Mouse (Mus musculus) neural tube, embryonic 12.5 days (tissue): ENCODE measurements at regions not wholly inside any gene's neighbourhood (a gene's known extent, or its start where the extent isn't known, plus 50 kb on each side); places are given as distances from the start of the nearest gene placed in this dataset.
"Not testable (repeated sequence)": the region's sequence is repeated elsewhere in the genome, so short reads cannot be mapped to it uniquely, and the experiment has no call there.

Experiments used
- ATAC-seq: fragments of 200-750 bp; cut with Nextera tagmentation; 2 replicates; pipeline ENCODE4 v1.8.0; 2017; ENCODE audit warnings: low read depth, mild to moderate bottlenecking, moderate TSS enrichment, moderate library complexity; ENCODE audit not compliant: low FRiP score
- H3K27ac ChIP-seq: fragments of 300-500 bp; sonication (generic); 2 replicates; pipeline ENCODE4 v1.5.1; 2016
- H3K27me3 ChIP-seq: fragments of 300-500 bp; sonication (generic); replicated peaks from 2 replicates; pipeline ENCODE4 v1.6.1; 2016; ENCODE audit warnings: mild to moderate bottlenecking
- H3K36me3 ChIP-seq: fragments of 300-500 bp; sonication (generic); 2 replicates; pipeline ENCODE4 v1.6.1; 2016; ENCODE audit warnings: mild to moderate bottlenecking
- H3K4me1 ChIP-seq: fragments of 300-500 bp; sonication (generic); 2 replicates; pipeline ENCODE4 v1.6.1; 2016
- H3K4me2 ChIP-seq: fragments of 300-500 bp; sonication (generic); replicated peaks from 2 replicates; pipeline ENCODE4 v1.6.1; 2016; ENCODE audit warnings: mild to moderate bottlenecking
- H3K4me3 ChIP-seq: fragments of 300-500 bp; sonication (generic); 2 replicates; pipeline ENCODE4 v1.5.1; 2016
- H3K9ac ChIP-seq: fragments of 300-500 bp; sonication (generic); 2 replicates; pipeline ENCODE4 v1.6.1; 2016; ENCODE audit warnings: mild to moderate bottlenecking
- H3K9me3 ChIP-seq: fragments of 300-500 bp; sonication (generic); 2 replicates; pipeline ENCODE4 v1.6.1; 2016; ENCODE audit warnings: mild to moderate bottlenecking
- WGBS: fragments of 180-500 bp; shearing (Covaris S2); methylation state at CpG from one replicate; pipeline ENCODE4 v1.1.7; 2016; 5-methylcytosine and 5-hydroxymethylcytosine counted together

GRCm38 (mm10) chr5:70693801-70694200, 148.6 kb downstream of the Gabrg1 start:
- ATAC-seq, result 0 out of 2 replicates have a peak, but pooled peaks have one; percentile 58
- H3K4me1 ChIP-seq, H3K27ac ChIP-seq, H3K9me3 ChIP-seq, H3K9ac ChIP-seq, H3K36me3 ChIP-seq, H3K4me3 ChIP-seq, H3K27me3 ChIP-seq, H3K4me2 ChIP-seq: not testable (repeated sequence)
- WGBS, result 85% methylated on average over 3 of the region's 3 CpGs
